Mouse (Mus musculus): ENCODE measurements around the gene Cfap74. TPM values are rescaled to one million over a fixed set of nuclear protein-coding genes. Genes with fewer than 3 reads are reported as not detected.

The Cfap74 gene
- polyA plus RNA-seq, 1 experiment from 2014 or later, result 1.4 TPM

GRCm38 (mm10) chr4:155481381-155482124, 72.6 kb downstream of the Cfap74 start:
- Histone ChIP-seq H3K27ac (ENCODE audit: low read length) (peak overlapping the region; percentile 68), H3K9ac (replicated peaks; ENCODE audit: low read depth) (0 out of 2 replicates have a peak overlapping the region, but pooled peaks have one; percentile 16)

GRCm38 (mm10) chr4:155482125-155482480, 73.1 kb downstream of the Cfap74 start:
- peaks cover 10% of the 10 kb centered on the region for H3K4me1 ChIP-seq (ENCODE audit: insufficient read depth, low read depth, low read length)
- TF ChIP-seq EP300 (IDR thresholded peaks at IDR 0.05), result no peak
- no peak for TF ChIP-seq CTCF (IDR thresholded peaks at IDR 0.05)
- H3K9me3 ChIP-seq (ENCODE audit: low read length), result no peaks in the 10 kb centered on the region
- 0 out of 2 replicates have a peak overlapping the region, but pooled peaks have one; percentile 16 for H3K9ac ChIP-seq (replicated peaks; ENCODE audit: low read depth)
- DNase-seq (ENCODE audit: low spot score) (no peak), ATAC-seq (no peak)
- 88% methylated on average over 6 of the region's 6 CpGs for WGBS
- H3K27ac ChIP-seq (ENCODE audit: low read length), result peak overlapping the region; percentile 68
- H3K36me3 ChIP-seq (ENCODE audit: insufficient read depth, low read length), result no peaks in the 10 kb centered on the region
- H3K4me3 ChIP-seq (ENCODE audit: low read depth, low read length), result no peak overlapping the region
- no peaks in the 10 kb centered on the region for H3K27me3 ChIP-seq (replicated peaks; ENCODE audit: insufficient read depth, low read length)
- H3K4me2 ChIP-seq (replicated peaks; ENCODE audit: low read depth, low read length), result peak overlapping the region; percentile 59

More at GRCm38 (mm10) chr4:155481381-155482124, 72.6 kb downstream of the Cfap74 start:
- DNase-seq (ENCODE audit: low spot score) (peak; percentile 91), ATAC-seq (peak; percentile 90)
- Histone ChIP-seq H3K4me2 (replicated peaks; ENCODE audit: low read depth, low read length) (peak overlapping the region; percentile 59), H3K4me1 (ENCODE audit: insufficient read depth, low read depth, low read length) (peaks cover 8% of the 10 kb centered on the region; the same call in 1 of the 2 replicates), H3K27me3 (replicated peaks; ENCODE audit: insufficient read depth, low read length) (no peaks in the 10 kb centered on the region), H3K36me3 (ENCODE audit: insufficient read depth, low read length) (no peaks in the 10 kb centered on the region), H3K4me3 (ENCODE audit: low read depth, low read length) (peak overlapping the region; percentile 24; the same call in 1 of the 2 replicates), H3K9me3 (ENCODE audit: low read length) (no peaks in the 10 kb centered on the region)
- WGBS, result 11% methylated on average over 28 of the region's 28 CpGs
- TF ChIP-seq EP300 (IDR thresholded peaks at IDR 0.05) (peak; percentile 51; the same call in 1 of the 2 replicates), CTCF (IDR thresholded peaks at IDR 0.05) (peak; percentile 96)

- H3K9ac ChIP-seq (replicated peaks; ENCODE audit: low read depth), result no peak overlapping the region
- DNase-seq (ENCODE audit: low spot score) (no peak), ATAC-seq (no peak)
- H3K27ac ChIP-seq (ENCODE audit: low read length), result no peak overlapping the region
- H3K9me3 ChIP-seq (ENCODE audit: low read length), result no peaks in the 10 kb centered on the region
- no peaks in the 10 kb centered on the region for H3K27me3 ChIP-seq (replicated peaks; ENCODE audit: insufficient read depth, low read length)
- H3K4me2 ChIP-seq (replicated peaks; ENCODE audit: low read depth, low read length), result no peak overlapping the region
- no peaks in the 10 kb centered on the region for H3K36me3 ChIP-seq (ENCODE audit: insufficient read depth, low read length)
- no peak overlapping the region for H3K4me3 ChIP-seq (ENCODE audit: low read depth, low read length)
- H3K4me1 ChIP-seq (ENCODE audit: insufficient read depth, low read depth, low read length), result peaks cover 18% of the 10 kb centered on the region
- WGBS, result 81% methylated on average over 8 of the region's 8 CpGs
- no peak for TF ChIP-seq CTCF (IDR thresholded peaks at IDR 0.05)
- TF ChIP-seq EP300 (IDR thresholded peaks at IDR 0.05), result no peak
Measured at GRCm38 (mm10) chr4:155482733-155483540, 73.9 kb downstream of the Cfap74 start.

GRCm38 (mm10) chr4:155485521-155485920, 76.5 kb downstream of the Cfap74 start:
- Histone ChIP-seq H3K9ac (replicated peaks; ENCODE audit: low read depth) (no peak overlapping the region), H3K36me3 (ENCODE audit: insufficient read depth, low read length) (no peaks in the 10 kb centered on the region), H3K9me3 (ENCODE audit: low read length) (no peaks in the 10 kb centered on the region), H3K27me3 (replicated peaks; ENCODE audit: insufficient read depth, low read length) (no peaks in the 10 kb centered on the region), H3K4me2 (replicated peaks; ENCODE audit: low read depth, low read length) (no peak overlapping the region), H3K4me3 (ENCODE audit: low read depth, low read length) (no peak overlapping the region), H3K4me1 (ENCODE audit: insufficient read depth, low read depth, low read length) (peaks cover 37% of the 10 kb centered on the region), H3K27ac (ENCODE audit: low read length) (peak overlapping the region; percentile 34; the same call in 1 of the 2 replicates)
- WGBS, result 50% methylated on average over 3 of the region's 3 CpGs
- DNase-seq (ENCODE audit: low spot score) (no peak), ATAC-seq (no peak)
- TF ChIP-seq CTCF (IDR thresholded peaks at IDR 0.05), result no peak
- no peak for TF ChIP-seq EP300 (IDR thresholded peaks at IDR 0.05)

GRCm38 (mm10) chr4:155487746-155488145, 78.8 kb downstream of the Cfap74 start:
- ATAC-seq (peak; percentile 10), DNase-seq (ENCODE audit: low spot score) (peak; percentile 55)
- H3K27me3 ChIP-seq (replicated peaks; ENCODE audit: insufficient read depth, low read length), result no peaks in the 10 kb centered on the region
- H3K4me2 ChIP-seq (replicated peaks; ENCODE audit: low read depth, low read length), result no peak overlapping the region
- H3K4me3 ChIP-seq (ENCODE audit: low read depth, low read length), result no peak overlapping the region
- peak overlapping the region; percentile 94 for H3K27ac ChIP-seq (ENCODE audit: low read length)
- TF ChIP-seq EP300 (IDR thresholded peaks at IDR 0.05) (no peak), CTCF (IDR thresholded peaks at IDR 0.05) (no peak)
- no peaks in the 10 kb centered on the region for H3K36me3 ChIP-seq (ENCODE audit: insufficient read depth, low read length)
- no peaks in the 10 kb centered on the region for H3K9me3 ChIP-seq (ENCODE audit: low read length)
- H3K4me1 ChIP-seq (ENCODE audit: insufficient read depth, low read depth, low read length), result peaks cover 31% of the 10 kb centered on the region
- 17% methylated on average over 3 of the region's 3 CpGs for WGBS
- no peak overlapping the region for H3K9ac ChIP-seq (replicated peaks; ENCODE audit: low read depth)
